Mouse (Mus musculus) Muller cell, postnatal 12 days (primary cell): ENCODE results near the gene Olfr1226.
"Not testable (repeated sequence)": the region's sequence is repeated elsewhere in the genome, so short reads cannot be mapped to it uniquely, and the experiment has no call there.

Experiments used
- DNase-seq: peaks from one replicate; pipeline ENCODE4 v3.0.0-alpha.2; 2015; ENCODE audit errors: inconsistent ontology term

Gene Olfr1226

GRCm38 (mm10) chr2:89199948-89200347 is at the start of gene Olfr1226:
TSS of gene Olfr1226 (minus strand) at chr2:89200048.
- no peak for DNase-seq

- no peak for DNase-seq
These were observed 3.4 kb downstream of the Olfr1226 start for GRCm38 (mm10) chr2:89196325-89196982.

- no peak for DNase-seq
These were observed 25.3 kb downstream of the Olfr1226 start, which contains the start of gene Olfr1225 for GRCm38 (mm10) chr2:89174569-89174968. TSS of gene Olfr1225 (minus strand) at chr2:89174669.

GRCm38 (mm10) chr2:89164711-89165110 is 35.1 kb downstream of the Olfr1226 start:
- DNase-seq: not testable (repeated sequence)

- not testable (repeated sequence) for DNase-seq
These were observed 35.9 kb downstream of the Olfr1226 start, which contains the start of gene Olfr1224-ps1 for GRCm38 (mm10) chr2:89163991-89164390. TSS of gene Olfr1224-ps1 (minus strand) at chr2:89164091.

- DNase-seq: no peak
These were observed 48.4 kb downstream of the Olfr1226 start, which contains the start of gene Olfr1223 for GRCm38 (mm10) chr2:89151460-89151859. TSS of gene Olfr1223 (minus strand) at chr2:89151560.
